Mouse (Mus musculus): ENCODE measurements around the gene Rps6ka4. TPM values are rescaled to one million over a fixed set of nuclear protein-coding genes. Genes with fewer than 3 reads are reported as not detected.

Gene Rps6ka4
- polyA plus RNA-seq, 1 experiment = 0.46 TPM

GRCm38 (mm10) chr19:6854658-6855057 lies 14.2 kb upstream of the Rps6ka4 start:
- no peaks in the 10 kb centered on the region for H3K36me3 ChIP-seq (ENCODE audit: control insufficient read depth)
- TF ChIP-seq GATA1 (IDR thresholded peaks at IDR 0.05; ENCODE audit: low read length) (no peak), TAL1 (IDR thresholded peaks at IDR 0.05; ENCODE audit: low read length) (no peak)
- peaks cover 24% of the 10 kb centered on the region for H3K4me1 ChIP-seq (ENCODE audit: control insufficient read depth)
- H3K9me3 ChIP-seq (ENCODE audit: control insufficient read depth, low read length) = no peaks in the 10 kb centered on the region
- peaks cover 3% of the 10 kb centered on the region for H3K27me3 ChIP-seq (ENCODE audit: control insufficient read depth)
- no peak overlapping the region for H3K4me3 ChIP-seq (replicated peaks)

GRCm38 (mm10) chr19:6853903-6854302 lies 13.5 kb upstream of the Rps6ka4 start:
- H3K4me3 ChIP-seq (replicated peaks) = no peak overlapping the region
- no peaks in the 10 kb centered on the region for H3K9me3 ChIP-seq (ENCODE audit: control insufficient read depth, low read length)
- H3K27me3 ChIP-seq (ENCODE audit: control insufficient read depth) = peaks cover 8% of the 10 kb centered on the region
- no peaks in the 10 kb centered on the region for H3K36me3 ChIP-seq (ENCODE audit: control insufficient read depth)
- no peak for TF ChIP-seq TAL1 (IDR thresholded peaks at IDR 0.05; ENCODE audit: low read length)
- TF ChIP-seq GATA1 (IDR thresholded peaks at IDR 0.05; ENCODE audit: low read length) = no peak
- H3K4me1 ChIP-seq (ENCODE audit: control insufficient read depth) = peaks cover 24% of the 10 kb centered on the region

GRCm38 (mm10) chr19:6852393-6853305 lies 12.2 kb upstream of the Rps6ka4 start:
- Histone ChIP-seq H3K36me3 (ENCODE audit: control insufficient read depth) (no peaks in the 10 kb centered on the region), H3K4me1 (ENCODE audit: control insufficient read depth) (peaks cover 22% of the 10 kb centered on the region)
- no peak for TF ChIP-seq TAL1 (IDR thresholded peaks at IDR 0.05; ENCODE audit: low read length)
- no peak for TF ChIP-seq GATA1 (IDR thresholded peaks at IDR 0.05; ENCODE audit: low read length)

GRCm38 (mm10) chr19:6851497-6851896 lies 11.1 kb upstream of the Rps6ka4 start:
- Histone ChIP-seq H3K4me1 (ENCODE audit: control insufficient read depth) (peaks cover 12% of the 10 kb centered on the region), H3K9me3 (ENCODE audit: control insufficient read depth, low read length) (no peaks in the 10 kb centered on the region), H3K36me3 (ENCODE audit: control insufficient read depth) (no peaks in the 10 kb centered on the region), H3K4me3 (replicated peaks) (no peak overlapping the region), H3K27me3 (ENCODE audit: control insufficient read depth) (peaks cover 27% of the 10 kb centered on the region)
- no peak for TF ChIP-seq TAL1 (IDR thresholded peaks at IDR 0.05; ENCODE audit: low read length)
- no peak for TF ChIP-seq GATA1 (IDR thresholded peaks at IDR 0.05; ENCODE audit: low read length)

More at GRCm38 (mm10) chr19:6852393-6853305, 12.2 kb upstream of the Rps6ka4 start:
- no peak overlapping the region for H3K4me3 ChIP-seq (replicated peaks)
- no peaks in the 10 kb centered on the region for H3K9me3 ChIP-seq (ENCODE audit: control insufficient read depth, low read length)
- peaks cover 20% of the 10 kb centered on the region for H3K27me3 ChIP-seq (ENCODE audit: control insufficient read depth)

- TF ChIP-seq TAL1 (IDR thresholded peaks at IDR 0.05; ENCODE audit: low read length) = no peak
- TF ChIP-seq GATA1 (IDR thresholded peaks at IDR 0.05; ENCODE audit: low read length) = no peak
- H3K4me3 ChIP-seq (replicated peaks) = no peak overlapping the region
- no peaks in the 10 kb centered on the region; the same call in 1 of the 2 replicates for H3K4me1 ChIP-seq (ENCODE audit: control insufficient read depth)
- peaks cover 26% of the 10 kb centered on the region; the same call in 1 of the 2 replicates for H3K27me3 ChIP-seq (ENCODE audit: control insufficient read depth)
- no peaks in the 10 kb centered on the region for H3K36me3 ChIP-seq (ENCODE audit: control insufficient read depth)
- no peaks in the 10 kb centered on the region for H3K9me3 ChIP-seq (ENCODE audit: control insufficient read depth, low read length)
These were observed 9.2 kb upstream of the Rps6ka4 start for GRCm38 (mm10) chr19:6849506-6850068.

- Histone ChIP-seq H3K36me3 (ENCODE audit: control insufficient read depth) (no peaks in the 10 kb centered on the region), H3K4me3 (replicated peaks) (no peak overlapping the region), H3K27me3 (ENCODE audit: control insufficient read depth) (peaks cover 28% of the 10 kb centered on the region; the same call in 1 of the 2 replicates), H3K4me1 (ENCODE audit: control insufficient read depth) (no peaks in the 10 kb centered on the region; the same call in 1 of the 2 replicates), H3K9me3 (ENCODE audit: control insufficient read depth, low read length) (no peaks in the 10 kb centered on the region)
- no peak for TF ChIP-seq TAL1 (IDR thresholded peaks at IDR 0.05; ENCODE audit: low read length)
- no peak for TF ChIP-seq GATA1 (IDR thresholded peaks at IDR 0.05; ENCODE audit: low read length)
These were observed 7.5 kb upstream of the Rps6ka4 start for GRCm38 (mm10) chr19:6847841-6848517.

GRCm38 (mm10) chr19:6846050-6846449 lies 5.6 kb upstream of the Rps6ka4 start:
- Histone ChIP-seq H3K36me3 (ENCODE audit: control insufficient read depth) (no peaks in the 10 kb centered on the region), H3K4me1 (ENCODE audit: control insufficient read depth) (peaks cover 5% of the 10 kb centered on the region), H3K9me3 (ENCODE audit: control insufficient read depth, low read length) (no peaks in the 10 kb centered on the region), H3K27me3 (ENCODE audit: control insufficient read depth) (peaks cover 34% of the 10 kb centered on the region), H3K4me3 (replicated peaks) (no peak overlapping the region)
- TF ChIP-seq TAL1 (IDR thresholded peaks at IDR 0.05; ENCODE audit: low read length) = no peak
- TF ChIP-seq GATA1 (IDR thresholded peaks at IDR 0.05; ENCODE audit: low read length) = no peak

GRCm38 (mm10) chr19:6842353-6842752 lies 1.9 kb upstream of the Rps6ka4 start:
- Histone ChIP-seq H3K36me3 (ENCODE audit: control insufficient read depth) (peaks cover 5% of the 10 kb centered on the region), H3K9me3 (ENCODE audit: control insufficient read depth, low read length) (no peaks in the 10 kb centered on the region), H3K4me3 (replicated peaks) (no peak overlapping the region), H3K27me3 (ENCODE audit: control insufficient read depth) (peaks cover 39% of the 10 kb centered on the region), H3K4me1 (ENCODE audit: control insufficient read depth) (peaks cover 25% of the 10 kb centered on the region)
- no peak for TF ChIP-seq GATA1 (IDR thresholded peaks at IDR 0.05; ENCODE audit: low read length)
- no peak for TF ChIP-seq TAL1 (IDR thresholded peaks at IDR 0.05; ENCODE audit: low read length)

- Histone ChIP-seq H3K27me3 (ENCODE audit: control insufficient read depth) (peaks cover 33% of the 10 kb centered on the region), H3K4me1 (ENCODE audit: control insufficient read depth) (peaks cover 25% of the 10 kb centered on the region), H3K36me3 (ENCODE audit: control insufficient read depth) (peaks cover 12% of the 10 kb centered on the region), H3K4me3 (replicated peaks) (no peak overlapping the region), H3K9me3 (ENCODE audit: control insufficient read depth, low read length) (no peaks in the 10 kb centered on the region)
- TF ChIP-seq TAL1 (IDR thresholded peaks at IDR 0.05; ENCODE audit: low read length) (no peak), GATA1 (IDR thresholded peaks at IDR 0.05; ENCODE audit: low read length) (no peak)
These were observed 809 bp upstream of the Rps6ka4 start for GRCm38 (mm10) chr19:6841292-6841597.
